Mouse (Mus musculus): ENCODE measurements around the gene Zfp688.

DNA sequence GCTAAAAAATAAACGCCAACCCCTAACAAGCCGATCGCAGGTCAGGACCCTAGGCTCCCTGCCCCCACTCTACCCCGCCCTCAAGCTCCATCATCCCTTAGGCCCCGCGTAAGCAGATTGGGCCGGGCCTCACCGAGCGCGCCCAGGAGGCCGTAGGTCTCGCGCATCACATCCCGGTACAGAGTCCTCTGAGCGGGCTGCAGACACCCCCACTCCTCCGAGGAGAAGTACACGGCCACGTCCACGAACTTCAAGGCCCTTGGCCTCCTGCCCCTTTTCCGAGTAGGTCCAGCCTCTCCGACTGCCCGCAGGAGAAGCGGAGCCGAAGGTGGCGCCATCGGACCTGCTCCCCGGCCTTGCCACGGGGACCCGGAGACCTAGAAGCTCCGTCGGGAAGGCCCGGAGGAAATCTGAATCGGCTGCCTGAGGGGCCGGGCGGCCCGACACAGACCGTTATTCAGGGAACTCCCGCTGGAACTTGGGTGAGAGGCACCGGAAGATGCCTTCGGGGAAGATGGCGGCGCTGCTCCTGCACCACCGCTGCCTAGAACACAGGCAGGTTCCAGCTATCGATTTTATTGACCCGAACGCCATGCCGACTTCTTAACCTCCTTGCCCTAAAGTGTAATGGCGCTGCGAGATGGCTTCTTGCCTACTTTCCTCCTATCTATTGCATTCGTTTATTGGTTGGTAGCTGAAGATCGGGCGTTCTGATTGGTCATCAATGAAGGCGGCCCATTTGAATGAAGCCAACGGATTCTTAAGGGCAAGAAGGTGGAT is 26.8 kb upstream of the Zfp688 start, which contains the start of gene Zfp689:
- TF ChIP-seq CTCF (IDR thresholded peaks at IDR 0.05; ENCODE audit: borderline replicate concordance, extremely low read depth, insufficient read depth, insufficient read length) (no peak), POLR2A (IDR thresholded peaks at IDR 0.05; ENCODE audit: borderline replicate concordance, extremely low read depth, insufficient read depth, insufficient read length, poor library complexity, severe bottlenecking) (peak; percentile 12; the same call in 1 of the 2 replicates)

All from brain, embryonic 14.5 days (tissue).